Mouse (Mus musculus): ENCODE results near the gene Ninl.

Ninl gene

GRCm38 (mm10) chr2:150904936-150905450 is 134.2 kb downstream of the Ninl start, which contains the start of gene Gins1:
Gene Gins1 (plus strand): TSS chr2:150905400.
- no peak for DNase-seq (ENCODE audit: low read depth, low spot score)

- DNase-seq (ENCODE audit: low read depth, low spot score): peak; percentile 91
These were observed 134.8 kb downstream of the Ninl start, which contains the start of gene Abhd12 for GRCm38 (mm10) chr2:150904272-150904935. Gene Abhd12 (minus strand): TSS chr2:150904741.

GRCm38 (mm10) chr2:150902347-150902746 is 136.8 kb downstream of the Ninl start:
- DNase-seq (ENCODE audit: low read depth, low spot score): no peak

- no peak for DNase-seq (ENCODE audit: low read depth, low spot score)
These were observed 138.8 kb downstream of the Ninl start for GRCm38 (mm10) chr2:150900341-150900740.

GRCm38 (mm10) chr2:150895691-150896252 is 143.4 kb downstream of the Ninl start:
- no peak for DNase-seq (ENCODE audit: low read depth, low spot score)

- no peak for DNase-seq (ENCODE audit: low read depth, low spot score)
These were observed 144.4 kb downstream of the Ninl start for GRCm38 (mm10) chr2:150894617-150895267.

- DNase-seq (ENCODE audit: low read depth, low spot score): no peak
These were observed 151.8 kb downstream of the Ninl start for GRCm38 (mm10) chr2:150887370-150887769.

- no peak for DNase-seq (ENCODE audit: low read depth, low spot score)
These were observed 152.9 kb downstream of the Ninl start for GRCm38 (mm10) chr2:150886315-150886714.

GRCm38 (mm10) chr2:150885814-150886213 is 153.4 kb downstream of the Ninl start:
- no peak for DNase-seq (ENCODE audit: low read depth, low spot score)

- no peak for DNase-seq (ENCODE audit: low read depth, low spot score)
These were observed 154.4 kb downstream of the Ninl start for GRCm38 (mm10) chr2:150884779-150885110.
